Mouse (Mus musculus): Measurements from ENCODE around the gene Exosc1.
A peak's percentile ranks its signal among the peaks of the same experiment; 100 is the strongest.

The Exosc1 gene

GRCm38 (mm10) chr19:41913774-41914591 is 19.2 kb downstream of the Exosc1 start:
- no peak for DNase-seq

GRCm38 (mm10) chr19:41912121-41913080 is 20.8 kb downstream of the Exosc1 start:
- peak; percentile 66 for DNase-seq

- peak; percentile 98 to 99 for DNase-seq
Observed at GRCm38 (mm10) chr19:41911178-41912073, 21.8 kb downstream of the Exosc1 start, which contains the start of gene Pgam1. Pgam1 (plus strand) TSS chr19:41911923.

- DNase-seq, result no peak
Observed at GRCm38 (mm10) chr19:41910396-41910795, 22.8 kb downstream of the Exosc1 start.

GRCm38 (mm10) chr19:41908736-41909135 is 24.5 kb downstream of the Exosc1 start:
- DNase-seq, result peak in 1 of 2 experiments; percentile 25

GRCm38 (mm10) chr19:41907079-41907760 is 26.0 kb downstream of the Exosc1 start:
- DNase-seq, result peak; percentile 13 to 26

- DNase-seq, result peak in 1 of 2 experiments; percentile 16
Observed at GRCm38 (mm10) chr19:41906311-41907078, 26.7 kb downstream of the Exosc1 start.

GRCm38 (mm10) chr19:41905246-41905645 is 28.0 kb downstream of the Exosc1 start:
- no peak for DNase-seq

GRCm38 (mm10) chr19:41902848-41903593 is 30.2 kb downstream of the Exosc1 start:
- DNase-seq, result no peak

- peak in 1 of 2 experiments; percentile 12 for DNase-seq
Observed at GRCm38 (mm10) chr19:41901696-41902095, 31.5 kb downstream of the Exosc1 start.

- DNase-seq, result no peak
Observed at GRCm38 (mm10) chr19:41900495-41901090, 32.6 kb downstream of the Exosc1 start.

- peak; percentile 58 to 75 for DNase-seq
Observed at GRCm38 (mm10) chr19:41898860-41899259, 34.4 kb downstream of the Exosc1 start.

- DNase-seq, result no peak
Observed at GRCm38 (mm10) chr19:41896319-41896711, 36.9 kb downstream of the Exosc1 start.

- peak; percentile 89 to 92 for DNase-seq
Observed at GRCm38 (mm10) chr19:41895460-41896318, 37.5 kb downstream of the Exosc1 start, which contains the start of gene Rrp12. Rrp12 (minus strand) TSS chr19:41896173.

- DNase-seq, result no peak
Observed at GRCm38 (mm10) chr19:41894959-41895358, 38.3 kb downstream of the Exosc1 start.

- DNase-seq, result no peak
Observed at GRCm38 (mm10) chr19:41888191-41888590, 45.0 kb downstream of the Exosc1 start.

- DNase-seq, result no peak
Observed at GRCm38 (mm10) chr19:41883882-41884281, 49.3 kb downstream of the Exosc1 start.

- no peak for DNase-seq
Observed at GRCm38 (mm10) chr19:41881842-41882241, 51.4 kb downstream of the Exosc1 start.

- no peak for DNase-seq
Observed at GRCm38 (mm10) chr19:41874356-41874755, 58.9 kb downstream of the Exosc1 start.
